Mouse (Mus musculus) midbrain, embryonic 15.5 days (tissue): Measurements from ENCODE around the gene Xpnpep3. TPM values are rescaled to one million over a fixed set of nuclear protein-coding genes. Genes with fewer than 3 reads are reported as not detected.
A peak's percentile ranks its signal among the peaks of the same experiment; 100 is the strongest.
"Not testable (repeated sequence)": the region's sequence is repeated elsewhere in the genome, so short reads cannot be mapped to it uniquely, and the experiment has no call there.

ENCODE experiments used
- ATAC-seq: fragments of 200-750 bp; cut with Nextera tagmentation; replicated peaks from 2 replicates; pipeline ENCODE4 v1.8.0; 2017; ENCODE audit warnings: moderate TSS enrichment
- H3K27ac ChIP-seq: fragments of 300-500 bp; sonication (generic); 2 replicates; pipeline ENCODE4 v1.5.1; 2015; ENCODE audit warnings: mild to moderate bottlenecking, inconsistent platforms
- H3K27me3 ChIP-seq: fragments of 300-500 bp; sonication (generic); replicated peaks from 2 replicates; pipeline ENCODE4 v1.6.1; 2015; ENCODE audit warnings: inconsistent platforms
- H3K36me3 ChIP-seq: fragments of 300-500 bp; sonication (generic); replicated peaks from 2 replicates; pipeline ENCODE4 v1.6.1; 2015; ENCODE audit warnings: inconsistent platforms
- H3K4me1 ChIP-seq: fragments of 300-500 bp; sonication (generic); 2 replicates; pipeline ENCODE4 v1.6.1; 2015; ENCODE audit warnings: inconsistent platforms
- H3K4me2 ChIP-seq: fragments of 300-500 bp; sonication (generic); 2 replicates; pipeline ENCODE4 v1.6.1; 2015; ENCODE audit warnings: inconsistent platforms, mild to moderate bottlenecking, moderate library complexity
- H3K4me3 ChIP-seq: fragments of 300-500 bp; sonication (generic); 2 replicates; pipeline ENCODE4 v1.5.1; 2015; ENCODE audit warnings: mild to moderate bottlenecking, inconsistent platforms
- H3K9ac ChIP-seq: fragments of 300-500 bp; sonication (generic); 2 replicates; pipeline ENCODE4 v1.6.1; 2015; ENCODE audit warnings: mild to moderate bottlenecking, inconsistent platforms
- H3K9me3 ChIP-seq: fragments of 300-500 bp; sonication (generic); 2 replicates; pipeline ENCODE4 v1.6.1; 2016; ENCODE audit warnings: inconsistent platforms
- WGBS: fragments of 180-500 bp; shearing (Covaris S2); methylation state at CpG from one replicate; pipeline ENCODE4 v1.1.7; 2015; ENCODE audit warnings: mixed read lengths; 5-methylcytosine and 5-hydroxymethylcytosine counted together
- polyA plus RNA-seq: library from polyadenylated mRNA; unstranded; fragments of >200 nt; fragmentation: Nextera tagmentation; extraction: Ambion mirVana; gene quantifications from 2 replicates; pipeline ENCODE4 v1.2.1, GENCODE M21; 2015

The Xpnpep3 gene
- polyA plus RNA-seq, 1 experiment from 2014 or later: 9.5 TPM

DNA sequence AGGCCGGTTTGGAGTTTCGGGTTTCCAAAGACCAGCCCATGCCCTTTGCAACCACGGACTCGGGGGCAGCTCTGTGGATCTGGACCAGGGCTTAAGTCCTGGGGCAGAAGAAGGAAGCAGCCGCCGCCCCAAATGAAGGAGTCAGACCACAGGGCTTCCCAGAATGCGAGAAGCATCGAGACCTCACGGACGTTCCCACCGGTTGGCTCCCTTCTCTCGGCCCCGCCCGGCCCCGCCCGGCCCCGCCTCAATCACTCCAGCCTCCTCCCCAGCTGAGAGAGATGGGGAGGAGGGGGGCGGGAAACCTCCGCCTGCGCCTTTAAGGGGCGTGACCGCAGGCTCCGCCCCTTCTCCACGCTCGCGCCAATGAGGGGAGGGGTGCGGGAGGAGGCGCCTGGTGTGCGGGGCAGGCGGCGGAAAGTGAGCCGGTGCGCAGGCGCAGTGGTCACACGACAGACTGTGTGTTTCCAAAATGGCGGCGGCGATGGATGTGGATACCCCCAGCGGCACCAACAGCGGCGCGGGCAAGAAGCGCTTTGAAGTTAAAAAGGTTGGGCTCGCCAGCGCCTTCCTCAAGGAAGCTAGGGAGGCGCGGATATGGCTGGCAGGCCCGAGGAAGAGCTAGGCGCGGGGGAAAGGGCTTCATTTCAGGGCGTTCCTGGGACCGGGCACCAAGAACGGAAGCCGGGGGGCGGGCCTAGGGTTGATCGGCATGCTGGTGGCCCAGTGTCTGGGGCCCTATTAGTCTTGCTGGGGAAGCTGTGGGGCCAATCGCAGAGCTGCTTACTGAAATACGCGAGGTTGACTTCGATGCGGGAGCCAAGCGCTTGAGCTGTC, 66.2 kb downstream of the Xpnpep3 start, which contains the start of gene Rbx1:
Rbx1 (plus strand) TSS at position 396 of the 837 bp plus-strand sequence.
- Histone ChIP-seq H3K4me2 (peak within 1 kb of the TSS; percentile 61), H3K27me3 (no peaks in the 10 kb centered on the region), H3K4me3 (peak within 1 kb of the TSS; percentile 74), H3K9me3 (no peaks in the 10 kb centered on the region), H3K27ac (peak within 1 kb of the TSS; percentile 93), H3K4me1 (peaks cover 12% of the 10 kb centered on the region), H3K9ac (peak within 1 kb of the TSS; percentile 66), H3K36me3 (peaks cover 10% of the 10 kb centered on the region)
- WGBS: under 1% methylated on average over 55 of the region's 62 CpGs
- peak; percentile 99 for ATAC-seq

DNA sequence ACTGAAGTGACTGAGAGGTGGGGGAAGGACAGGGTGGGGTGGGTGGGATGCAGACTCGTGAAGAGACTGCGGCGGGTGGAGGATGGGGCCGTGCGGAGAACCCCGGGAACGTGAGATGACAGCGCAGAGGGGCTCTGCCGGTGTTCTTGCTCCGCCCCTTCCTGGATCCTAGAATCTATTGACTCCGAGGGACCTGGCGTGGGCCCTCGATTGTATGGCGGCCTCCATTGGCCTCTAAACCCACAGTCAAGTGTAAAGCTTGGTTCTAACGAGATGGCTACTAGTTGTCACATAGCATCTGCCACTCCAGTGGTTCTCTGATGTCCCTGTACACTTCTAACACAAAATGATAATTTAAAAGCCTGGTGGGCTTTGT, 66.8 kb downstream of the Xpnpep3 start:
- Histone ChIP-seq H3K27ac (peak overlapping the region; percentile 93), H3K9me3 (no peaks in the 10 kb centered on the region), H3K27me3 (no peaks in the 10 kb centered on the region), H3K9ac (peak overlapping the region; percentile 58), H3K4me2 (peak overlapping the region; percentile 58), H3K36me3 (peaks cover 11% of the 10 kb centered on the region), H3K4me3 (peak overlapping the region; percentile 74), H3K4me1 (peaks cover 12% of the 10 kb centered on the region)
- 0% methylated on average over 15 of the region's 15 CpGs for WGBS
- no peak for ATAC-seq

DNA sequence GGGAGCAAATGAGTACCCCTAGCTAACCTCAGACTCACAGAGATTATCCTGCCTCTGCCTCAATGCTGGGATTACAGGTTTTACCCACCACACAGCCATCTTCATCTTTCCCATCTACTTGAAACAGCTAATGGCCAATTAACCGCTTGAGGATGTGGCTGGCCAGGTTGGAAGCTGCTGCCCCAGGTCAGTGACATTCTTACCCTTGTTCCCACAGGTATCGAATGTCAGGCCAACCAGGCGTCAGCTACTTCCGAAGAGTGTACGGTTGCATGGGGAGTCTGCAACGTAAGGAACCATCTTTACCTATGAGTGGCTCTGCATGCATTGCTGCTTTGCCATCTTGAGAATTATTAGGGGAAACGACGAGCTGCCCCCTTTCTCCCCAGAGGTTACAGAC, 70.8 kb downstream of the Xpnpep3 start:
- ATAC-seq: no peak
- Histone ChIP-seq H3K9me3 (no peaks in the 10 kb centered on the region), H3K4me3 (no peak overlapping the region), H3K4me1 (peaks cover 12% of the 10 kb centered on the region), H3K9ac (no peak overlapping the region), H3K27me3 (no peaks in the 10 kb centered on the region), H3K36me3 (peaks cover 35% of the 10 kb centered on the region), H3K27ac (no peak overlapping the region), H3K4me2 (no peak overlapping the region)
- 84% methylated on average over 8 of the region's 8 CpGs for WGBS

DNA sequence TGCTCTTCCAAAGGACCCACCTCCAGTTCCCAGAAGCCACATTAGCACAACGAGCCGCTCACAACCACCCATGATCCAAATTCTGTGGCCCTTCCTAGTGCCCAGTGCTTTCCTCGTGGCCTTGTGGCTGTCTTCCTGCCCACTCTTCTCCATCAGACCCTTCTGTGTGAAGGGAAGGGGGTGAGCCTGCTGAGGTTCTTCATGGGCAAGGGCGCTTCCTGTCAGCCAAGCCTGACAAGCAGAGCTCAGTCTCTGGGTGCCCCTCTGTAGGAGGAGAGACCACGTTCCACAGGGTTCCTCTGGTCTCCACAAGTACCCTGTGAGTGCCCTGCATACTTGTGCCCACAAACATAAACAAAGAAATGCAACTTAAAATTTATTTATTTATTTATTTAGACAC, 72.3 kb downstream of the Xpnpep3 start:
- H3K27ac ChIP-seq: no peak overlapping the region
- H3K4me1 ChIP-seq: peaks cover 14% of the 10 kb centered on the region
- peaks cover 35% of the 10 kb centered on the region for H3K36me3 ChIP-seq
- no peak overlapping the region for H3K4me2 ChIP-seq
- no peak overlapping the region for H3K4me3 ChIP-seq
- no peak overlapping the region for H3K9ac ChIP-seq
- 97% methylated on average over 5 of the region's 5 CpGs for WGBS
- no peak for ATAC-seq
- no peaks in the 10 kb centered on the region for H3K27me3 ChIP-seq
- H3K9me3 ChIP-seq: no peaks in the 10 kb centered on the region

DNA sequence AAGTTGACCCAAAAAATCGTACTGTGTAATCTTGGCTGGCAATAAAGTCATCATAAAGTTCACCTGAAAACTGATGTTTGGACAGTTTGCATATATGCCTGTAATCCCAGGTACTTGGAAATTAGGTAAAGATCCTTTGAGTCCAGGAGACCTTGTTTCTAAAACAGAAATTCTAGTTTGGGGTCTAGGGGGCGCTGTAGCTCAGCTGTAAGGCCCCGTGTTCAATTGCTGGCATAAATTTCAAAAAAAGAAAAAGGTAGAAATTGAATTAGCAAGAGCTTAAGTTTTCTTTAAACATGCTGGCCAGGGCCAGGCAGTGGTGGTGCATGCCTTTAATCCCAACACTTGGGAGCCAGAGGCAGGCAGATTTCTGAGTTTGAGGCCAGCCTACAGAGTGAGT, 75.7 kb downstream of the Xpnpep3 start:
- Histone ChIP-seq H3K4me3 (no peak overlapping the region), H3K4me1 (peaks cover 4% of the 10 kb centered on the region; the same call in 1 of the 2 replicates), H3K27me3 (no peaks in the 10 kb centered on the region), H3K9me3 (no peaks in the 10 kb centered on the region), H3K4me2 (no peak overlapping the region), H3K9ac (no peak overlapping the region), H3K27ac (no peak overlapping the region), H3K36me3 (peaks cover 29% of the 10 kb centered on the region)
- WGBS: 45% methylated on average over 3 of the region's 3 CpGs
- ATAC-seq: no peak

DNA sequence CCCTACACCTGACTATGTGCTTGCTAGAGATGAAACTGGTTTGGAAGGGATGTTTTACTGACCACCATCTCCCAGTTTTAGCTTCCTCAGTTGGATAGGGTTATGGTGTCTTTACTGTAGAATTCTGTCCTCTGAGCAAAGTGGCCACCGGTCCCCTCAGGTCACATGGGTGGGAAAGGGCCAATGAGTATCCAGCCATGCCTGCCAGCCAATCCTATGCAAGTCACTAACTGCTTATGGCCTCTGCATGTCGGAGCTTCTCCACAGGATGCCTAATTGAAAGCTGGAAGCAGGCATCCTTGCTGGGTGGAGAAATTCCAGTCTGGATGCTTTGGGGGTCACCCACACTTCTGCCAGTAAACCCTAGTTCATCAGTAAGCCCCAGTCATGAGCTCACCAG, 76.7 kb downstream of the Xpnpep3 start:
- peaks cover 7% of the 10 kb centered on the region; the same call in 1 of the 2 replicates for H3K4me1 ChIP-seq
- H3K36me3 ChIP-seq: peaks cover 24% of the 10 kb centered on the region; the same call in 1 of the 2 replicates
- H3K27ac ChIP-seq: no peak overlapping the region
- H3K9ac ChIP-seq: no peak overlapping the region
- H3K4me3 ChIP-seq: no peak overlapping the region
- H3K27me3 ChIP-seq: no peaks in the 10 kb centered on the region
- 0% methylated on average over 2 of the region's 2 CpGs for WGBS
- no peak for ATAC-seq
- H3K9me3 ChIP-seq: no peaks in the 10 kb centered on the region
- H3K4me2 ChIP-seq: peak overlapping the region; percentile 20; the same call in 1 of the 2 replicates

DNA sequence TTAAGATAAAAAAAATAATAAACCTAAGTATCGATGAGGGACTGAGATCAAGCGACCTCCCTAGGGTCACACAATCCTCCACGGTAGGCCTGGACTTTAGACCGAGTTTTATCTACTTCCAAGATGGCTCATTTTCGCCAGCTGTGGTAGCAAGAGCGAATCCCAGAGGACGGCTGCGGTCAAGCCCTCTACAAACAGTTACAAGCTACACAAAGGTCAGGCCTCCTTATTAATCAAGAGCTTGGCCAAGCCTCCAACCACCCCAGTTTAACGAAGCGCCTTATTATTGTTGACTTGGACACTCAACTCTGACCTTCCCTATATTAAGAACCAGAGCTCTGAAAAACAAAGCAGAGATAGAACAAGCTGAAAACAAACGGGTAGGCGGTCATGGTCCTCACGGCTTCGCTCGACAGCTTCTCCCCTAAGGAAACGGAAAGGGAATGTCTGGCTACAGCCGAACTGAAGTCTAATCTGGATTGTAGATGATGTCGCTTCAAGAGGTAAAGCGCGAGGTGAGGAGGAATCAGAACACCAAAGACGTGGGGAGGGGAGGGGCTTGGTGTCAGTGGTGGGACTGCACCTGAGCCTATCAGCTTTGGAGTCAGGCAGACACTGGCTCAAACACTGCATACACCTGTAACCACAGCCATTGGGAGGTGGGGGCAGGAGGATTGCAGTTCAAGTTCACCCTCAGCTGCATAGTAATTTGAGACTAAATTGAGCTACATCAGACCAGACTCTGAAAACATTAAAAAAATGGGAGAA, 79.7 kb downstream of the Xpnpep3 start:
- Histone ChIP-seq H3K4me1 (peaks cover 7% of the 10 kb centered on the region; the same call in 1 of the 2 replicates), H3K9me3 (no peaks in the 10 kb centered on the region), H3K36me3 (peaks cover 8% of the 10 kb centered on the region; the same call in 1 of the 2 replicates), H3K4me3 (no peak overlapping the region), H3K9ac (no peak overlapping the region), H3K27ac (no peak overlapping the region), H3K4me2 (no peak overlapping the region), H3K27me3 (no peaks in the 10 kb centered on the region)
- ATAC-seq: no peak
- 71% methylated on average over 21 of the region's 21 CpGs for WGBS

DNA sequence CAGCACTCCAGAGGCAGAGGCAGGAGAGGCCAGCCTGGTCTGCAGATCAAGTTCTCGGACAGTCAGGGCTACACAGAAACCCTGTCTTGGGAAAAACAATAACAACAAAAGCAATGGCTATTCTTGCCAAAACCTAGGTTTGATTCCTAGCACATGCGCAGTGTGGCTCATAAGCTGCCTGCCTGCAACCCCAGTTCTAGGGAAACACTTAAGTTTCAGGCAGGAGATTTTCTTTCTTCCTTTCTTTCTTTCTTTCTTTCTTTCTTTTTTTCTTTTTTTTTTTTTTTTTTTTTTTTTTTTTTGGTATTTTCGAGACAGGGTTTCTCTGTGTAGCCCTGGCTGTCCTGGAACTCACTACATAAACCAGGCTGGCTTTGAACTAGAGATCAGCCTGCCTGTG, 80.3 kb downstream of the Xpnpep3 start:
- H3K27me3 ChIP-seq, H3K4me3 ChIP-seq, ATAC-seq, H3K36me3 ChIP-seq, H3K27ac ChIP-seq, H3K9ac ChIP-seq, H3K4me2 ChIP-seq, H3K9me3 ChIP-seq, H3K4me1 ChIP-seq: not testable (repeated sequence)
- WGBS: 61% methylated on average over 3 of the region's 3 CpGs

DNA sequence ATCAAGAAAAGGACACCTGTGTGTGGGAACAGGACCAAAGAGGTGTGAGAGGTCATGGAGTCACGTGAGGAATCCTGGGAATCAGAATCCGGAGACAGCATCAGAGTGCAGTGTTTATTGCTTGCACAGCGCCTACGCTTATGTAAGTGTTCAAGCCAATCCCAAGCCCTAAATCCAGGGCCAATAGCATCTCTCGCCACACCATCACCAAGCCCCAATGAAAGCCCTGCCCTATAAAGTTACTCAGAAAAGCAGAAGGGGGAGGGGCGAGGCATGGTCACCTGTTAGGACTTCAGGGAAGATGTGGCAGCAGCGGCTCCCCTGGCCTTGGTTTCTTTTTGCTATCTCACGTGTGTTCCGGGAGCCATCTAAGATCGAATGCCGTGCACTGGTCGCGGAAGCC, 81.0 kb downstream of the Xpnpep3 start:
- no peak overlapping the region for H3K9ac ChIP-seq

DNA sequence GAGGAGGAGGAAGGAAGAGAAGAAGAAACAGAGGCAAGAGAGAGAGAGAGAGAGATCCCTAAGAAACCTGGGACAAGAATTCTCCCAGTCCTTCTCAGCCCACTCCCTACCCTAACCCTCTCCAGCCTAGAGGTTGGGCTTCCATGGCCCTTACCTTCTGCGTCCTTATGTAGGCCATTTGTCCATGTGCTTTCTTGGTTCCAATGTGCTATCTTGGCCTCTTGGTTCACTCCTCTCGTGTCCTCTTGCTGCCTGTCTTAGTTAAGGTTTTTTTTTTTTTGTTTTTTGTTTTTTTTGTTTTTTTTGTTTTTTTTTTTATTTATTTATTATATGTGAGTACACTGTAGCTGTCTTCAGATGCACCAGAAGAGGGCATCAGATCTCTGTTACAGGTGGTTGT, 83.0 kb downstream of the Xpnpep3 start:
- Histone ChIP-seq H3K9me3 (no peaks in the 10 kb centered on the region), H3K4me2 (no peak overlapping the region), H3K9ac (no peak overlapping the region), H3K4me3 (no peak overlapping the region), H3K27ac (no peak overlapping the region), H3K27me3 (no peaks in the 10 kb centered on the region), H3K4me1 (0 out of 2 replicates have a peak, but pooled peaks cover 3% of the 10 kb centered on the region), H3K36me3 (no peaks in the 10 kb centered on the region)
- WGBS: 77% methylated on average over 2 of the region's 2 CpGs
- ATAC-seq: no peak

More for the DNA sequence above, 81.0 kb downstream of the Xpnpep3 start:
- H3K4me3 ChIP-seq: peak overlapping the region; percentile 15
- no peak overlapping the region for H3K27ac ChIP-seq
- H3K4me1 ChIP-seq: peaks cover 7% of the 10 kb centered on the region; the same call in 1 of the 2 replicates
- no peaks in the 10 kb centered on the region for H3K36me3 ChIP-seq
- peak overlapping the region; percentile 35 for H3K4me2 ChIP-seq
- H3K27me3 ChIP-seq: no peaks in the 10 kb centered on the region
- H3K9me3 ChIP-seq: no peaks in the 10 kb centered on the region
- WGBS: 24% methylated on average over 13 of the region's 13 CpGs
- ATAC-seq: no peak

DNA sequence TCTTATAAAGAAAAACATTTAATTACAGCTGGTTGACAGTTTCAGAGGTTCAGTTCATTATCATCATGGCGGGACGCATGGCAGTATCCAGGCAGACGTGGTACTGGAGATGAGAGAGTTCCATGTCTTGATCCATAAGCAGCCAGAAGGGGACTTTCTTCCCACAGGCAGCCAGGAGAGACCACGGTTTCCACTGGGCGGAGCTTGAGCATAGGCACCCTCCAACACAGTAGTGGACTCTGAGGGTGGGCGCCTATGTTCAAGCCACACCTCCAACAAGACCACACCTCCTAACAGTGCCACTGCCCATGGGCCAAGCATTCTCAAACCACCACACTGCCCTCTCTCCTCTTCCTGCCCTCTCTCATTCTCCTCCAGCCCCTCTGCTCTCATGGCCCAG, 83.8 kb downstream of the Xpnpep3 start:
- no peaks in the 10 kb centered on the region for H3K9me3 ChIP-seq
- H3K4me3 ChIP-seq: no peak overlapping the region
- 0 out of 2 replicates have a peak, but pooled peaks cover 3% of the 10 kb centered on the region for H3K4me1 ChIP-seq
- no peak overlapping the region for H3K9ac ChIP-seq
- no peak overlapping the region for H3K27ac ChIP-seq
- no peaks in the 10 kb centered on the region for H3K36me3 ChIP-seq
- no peak for ATAC-seq
- no peak overlapping the region for H3K4me2 ChIP-seq
- 88% methylated on average over 6 of the region's 6 CpGs for WGBS
- H3K27me3 ChIP-seq: no peaks in the 10 kb centered on the region

DNA sequence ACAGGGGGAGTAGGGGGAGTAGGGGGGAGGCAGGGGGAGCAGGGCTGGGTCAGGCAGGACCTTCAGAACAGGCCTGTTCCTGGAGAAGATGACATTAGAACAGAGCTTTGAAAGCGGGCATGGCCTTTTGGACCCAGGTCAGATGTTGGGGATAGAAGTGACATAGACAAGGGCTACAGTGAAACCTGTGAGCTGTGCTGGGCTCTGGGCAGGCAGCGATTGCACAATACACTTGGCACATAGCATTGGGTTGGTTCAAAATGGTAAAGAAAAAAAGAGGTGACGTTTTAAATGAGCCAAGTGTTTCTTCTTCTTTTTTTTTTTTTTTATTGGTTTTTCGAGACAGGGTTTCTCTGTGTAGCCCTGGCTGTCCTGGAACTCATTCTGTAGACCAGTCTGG, 85.5 kb downstream of the Xpnpep3 start:
- 0 out of 2 replicates have a peak, but pooled peaks cover 3% of the 10 kb centered on the region for H3K4me1 ChIP-seq
- H3K9me3 ChIP-seq: no peaks in the 10 kb centered on the region
- H3K4me3 ChIP-seq: no peak overlapping the region
- no peaks in the 10 kb centered on the region for H3K36me3 ChIP-seq
- ATAC-seq: no peak
- no peak overlapping the region for H3K9ac ChIP-seq
- H3K27me3 ChIP-seq: no peaks in the 10 kb centered on the region
- no peak overlapping the region for H3K27ac ChIP-seq
- no peak overlapping the region for H3K4me2 ChIP-seq
- WGBS: 83% methylated on average over 4 of the region's 4 CpGs
